Mouse (Mus musculus) MEL (cell line): ENCODE results near the gene Ndufaf2.

Experiments
- CHD2 ChIP-seq: IDR thresholded peaks from 2 replicates; pipeline ENCODE4 v1.6.1; 2011; ENCODE audit warnings: low read length, improper control_type of control experiment
- CTCF ChIP-seq, 3 experiments: IDR thresholded peaks in 2 of 3; conservative IDR thresholded peaks in 1 of 3; 2 replicates each; pipeline ENCODE4 v1.5.1; 2011 to 2012; ENCODE audit warnings: low read length in 3 of 3, low read depth in 2 of 3, mild to moderate bottlenecking in 2 of 3, improper control_type of control experiment in 1 of 3, inconsistent platforms in 1 of 3, mixed read lengths in 1 of 3, moderate library complexity in 1 of 3; ENCODE audit not compliant: control insufficient read depth in 1 of 3, insufficient read depth in 1 of 3, poor library complexity in 1 of 3, severe bottlenecking in 1 of 3
- EP300 ChIP-seq, 2 experiments: IDR thresholded peaks; 2 replicates each; pipeline ENCODE4 v1.6.1; 2011; ENCODE audit warnings: improper control_type of control experiment in 2 of 2, low read length in 2 of 2, low read depth in 1 of 2, mild to moderate bottlenecking in 1 of 2
- GATA1 ChIP-seq: IDR thresholded peaks from 2 replicates; pipeline ENCODE4 v1.6.1; 2011; ENCODE audit warnings: low read depth, low read length, improper control_type of control experiment
- HCFC1 ChIP-seq: IDR thresholded peaks from 2 replicates; pipeline ENCODE4 v1.6.1; 2012; ENCODE audit warnings: low read depth, mild to moderate bottlenecking, inconsistent platforms, low read length, improper control_type of control experiment, moderate library complexity
- KAT2A ChIP-seq: conservative IDR thresholded peaks from 2 replicates; pipeline ENCODE4 v1.6.1; 2012; ENCODE audit warnings: low read depth, low read length, improper control_type of control experiment, inconsistent platforms
- MAX ChIP-seq: IDR thresholded peaks from 2 replicates; pipeline ENCODE4 v1.6.1; 2011; ENCODE audit warnings: low read length, improper control_type of control experiment
- NELFE ChIP-seq: IDR thresholded peaks from 2 replicates; pipeline ENCODE4 v1.6.1; 2011; ENCODE audit warnings: low read depth, low read length, improper control_type of control experiment
- NRF1 ChIP-seq: IDR thresholded peaks from 2 replicates; pipeline ENCODE4 v1.6.1; 2014; ENCODE audit warnings: low read depth, mild to moderate bottlenecking, inconsistent platforms, low read length, improper control_type of control experiment, moderate library complexity; ENCODE audit not compliant: poor library complexity, insufficient read depth, severe bottlenecking
- POLR2A ChIP-seq, 2 experiments: IDR thresholded peaks; 2 replicates each; pipeline ENCODE4 v1.6.1; 2011 to 2012; ENCODE audit warnings: low read length in 2 of 2, mild to moderate bottlenecking in 2 of 2, control low read depth in 1 of 2, improper control_type of control experiment in 1 of 2, low read depth in 1 of 2, moderate library complexity in 1 of 2; ENCODE audit not compliant: control insufficient read depth in 1 of 2, insufficient read depth in 1 of 2, poor library complexity in 1 of 2
- TCF12 ChIP-seq: IDR thresholded peaks from 2 replicates; pipeline ENCODE4 v1.6.1; 2014; ENCODE audit warnings: low read depth, mild to moderate bottlenecking, inconsistent platforms, low read length, improper control_type of control experiment, moderate library complexity
- ZC3H11A ChIP-seq: IDR thresholded peaks from 2 replicates; pipeline ENCODE4 v1.6.1; 2012; ENCODE audit warnings: low read depth, mild to moderate bottlenecking, inconsistent platforms, low read length, improper control_type of control experiment
- ZMIZ1 ChIP-seq: IDR thresholded peaks from 2 replicates; pipeline ENCODE4 v1.6.1; 2012; ENCODE audit warnings: low read depth, mild to moderate bottlenecking, inconsistent platforms, low read length, improper control_type of control experiment, moderate library complexity

DNA sequence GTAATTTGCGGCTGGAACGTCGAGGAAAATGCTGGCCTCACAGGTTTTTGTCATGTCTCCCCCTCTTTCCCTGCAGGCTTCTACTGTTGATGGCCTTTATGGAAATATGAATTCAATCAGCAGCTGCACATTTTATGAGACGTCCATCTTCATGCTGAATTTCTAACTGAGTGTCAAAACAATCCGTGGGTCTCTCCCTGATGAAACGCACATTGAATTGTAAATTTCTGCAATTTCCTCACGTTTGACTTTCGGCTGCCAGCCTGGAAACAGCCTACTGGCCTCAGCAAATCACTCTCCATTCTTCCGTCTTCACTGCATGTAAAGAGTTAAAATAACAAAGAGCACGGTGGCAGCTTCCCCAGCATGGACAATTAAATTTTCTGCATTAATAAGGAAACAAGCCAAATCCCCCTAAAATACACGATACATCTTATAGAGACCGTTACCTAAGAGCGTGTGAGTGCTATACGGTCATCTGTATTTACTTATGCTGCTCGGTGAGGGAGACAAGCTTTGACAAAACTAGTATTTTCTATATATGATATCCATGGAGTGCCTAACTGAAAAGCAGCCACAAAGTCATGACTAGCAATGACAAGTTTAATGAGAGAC lies 35.2 kb downstream of the Ndufaf2 start:
- no peak for TF ChIP-seq MAX
- TF ChIP-seq HCFC1, result no peak
- TF ChIP-seq GATA1, result no peak
- TF ChIP-seq ZC3H11A, result no peak
- TF ChIP-seq CTCF (IDR thresholded peaks at IDR 0.05 in 2 of 3, conservative IDR thresholded peaks at IDR 0.05 in 1 of 3; ENCODE audit: control insufficient read depth in 1 of 3, insufficient read depth in 1 of 3, low read depth in 2 of 3, low read length in 3 of 3, poor library complexity in 1 of 3, severe bottlenecking in 1 of 3), result no peak
- TF ChIP-seq POLR2A (IDR thresholded peaks at IDR 0.05; ENCODE audit: control insufficient read depth in 1 of 2, insufficient read depth in 1 of 2, low read depth in 1 of 2, low read length in 2 of 2, poor library complexity in 1 of 2), result no peak
- no peak for TF ChIP-seq EP300 (IDR thresholded peaks at IDR 0.05; ENCODE audit: low read depth in 1 of 2, low read length in 2 of 2)
- no peak for TF ChIP-seq ZMIZ1
- no peak for TF ChIP-seq TCF12
- no peak for TF ChIP-seq CHD2
- no peak for TF ChIP-seq NRF1
- TF ChIP-seq NELFE, result no peak
- no peak for TF ChIP-seq KAT2A
